Mouse (Mus musculus): ENCODE results near the gene Stx5a.

Gene Stx5a

GRCm38 (mm10) chr19:8803204-8803780 lies 62.1 kb downstream of the Stx5a start:
- no peak for DNase-seq

- DNase-seq: no peak
These were observed 62.9 kb downstream of the Stx5a start for GRCm38 (mm10) chr19:8803879-8804660.

All from right cerebral cortex, postnatal 14 days (tissue).